Mouse (Mus musculus): ENCODE measurements around the gene Eif2ak3. TPM values are rescaled to one million over a fixed set of nuclear protein-coding genes. Genes with fewer than 3 reads are reported as not detected.

The Eif2ak3 gene
- polyA plus RNA-seq, 1 experiment from 2014 or later, result 10.2 TPM

GRCm38 (mm10) chr6:70898166-70898565 is 53.9 kb downstream of the Eif2ak3 start:
- Histone ChIP-seq H3K4me1 (ENCODE audit: control insufficient read depth, insufficient read depth, low read length) (no peaks in the 10 kb centered on the region), H3K9ac (replicated peaks; ENCODE audit: low read depth, low read length) (no peak overlapping the region), H3K27ac (ENCODE audit: low read length) (no peak overlapping the region), H3K4me3 (ENCODE audit: low read depth, low read length) (no peak overlapping the region), H3K4me2 (replicated peaks; ENCODE audit: low read depth, low read length) (no peak overlapping the region), H3K36me3 (ENCODE audit: control insufficient read depth, insufficient read depth, low read length) (peaks cover 11% of the 10 kb centered on the region), H3K27me3 (ENCODE audit: control insufficient read depth, insufficient read depth, low read length) (no peaks in the 10 kb centered on the region), H3K9me3 (ENCODE audit: control insufficient read depth, low read depth, low read length) (no peaks in the 10 kb centered on the region)
- no peak for ATAC-seq (ENCODE audit: insufficient number of reproducible peaks, insufficient read depth, low FRiP score, low read depth)
- 77% methylated on average over 6 of the region's 6 CpGs for WGBS

GRCm38 (mm10) chr6:70899594-70900003 is 55.3 kb downstream of the Eif2ak3 start:
- no peaks in the 10 kb centered on the region for H3K4me1 ChIP-seq (ENCODE audit: control insufficient read depth, insufficient read depth, low read length)
- no peak overlapping the region for H3K27ac ChIP-seq (ENCODE audit: low read length)
- no peak overlapping the region for H3K4me2 ChIP-seq (replicated peaks; ENCODE audit: low read depth, low read length)
- H3K36me3 ChIP-seq (ENCODE audit: control insufficient read depth, insufficient read depth, low read length), result peaks cover 14% of the 10 kb centered on the region
- no peak overlapping the region for H3K9ac ChIP-seq (replicated peaks; ENCODE audit: low read depth, low read length)
- no peak overlapping the region for H3K4me3 ChIP-seq (ENCODE audit: low read depth, low read length)
- H3K9me3 ChIP-seq (ENCODE audit: control insufficient read depth, low read depth, low read length), result no peaks in the 10 kb centered on the region
- no peaks in the 10 kb centered on the region for H3K27me3 ChIP-seq (ENCODE audit: control insufficient read depth, insufficient read depth, low read length)
- WGBS, result 65% methylated on average over 8 of the region's 8 CpGs
- no peak for ATAC-seq (ENCODE audit: insufficient number of reproducible peaks, insufficient read depth, low FRiP score, low read depth)

- H3K27me3 ChIP-seq (ENCODE audit: control insufficient read depth, insufficient read depth, low read length), result no peaks in the 10 kb centered on the region
- no peaks in the 10 kb centered on the region for H3K9me3 ChIP-seq (ENCODE audit: control insufficient read depth, low read depth, low read length)
- peaks cover 14% of the 10 kb centered on the region for H3K36me3 ChIP-seq (ENCODE audit: control insufficient read depth, insufficient read depth, low read length)
- no peak for ATAC-seq (ENCODE audit: insufficient number of reproducible peaks, insufficient read depth, low FRiP score, low read depth)
- H3K27ac ChIP-seq (ENCODE audit: low read length), result no peak overlapping the region
- 89% methylated on average over 5 of the region's 5 CpGs for WGBS
- no peak overlapping the region for H3K4me2 ChIP-seq (replicated peaks; ENCODE audit: low read depth, low read length)
- H3K4me1 ChIP-seq (ENCODE audit: control insufficient read depth, insufficient read depth, low read length), result no peaks in the 10 kb centered on the region
- H3K4me3 ChIP-seq (ENCODE audit: low read depth, low read length), result no peak overlapping the region
- no peak overlapping the region for H3K9ac ChIP-seq (replicated peaks; ENCODE audit: low read depth, low read length)
Observed at GRCm38 (mm10) chr6:70903689-70904088, 59.4 kb downstream of the Eif2ak3 start.

GRCm38 (mm10) chr6:70909572-70909971 is 65.3 kb downstream of the Eif2ak3 start:
- Histone ChIP-seq H3K36me3 (ENCODE audit: control insufficient read depth, insufficient read depth, low read length) (no peaks in the 10 kb centered on the region), H3K27me3 (ENCODE audit: control insufficient read depth, insufficient read depth, low read length) (no peaks in the 10 kb centered on the region), H3K4me3 (ENCODE audit: low read depth, low read length) (no peak overlapping the region), H3K9ac (replicated peaks; ENCODE audit: low read depth, low read length) (no peak overlapping the region), H3K4me1 (ENCODE audit: control insufficient read depth, insufficient read depth, low read length) (no peaks in the 10 kb centered on the region), H3K27ac (ENCODE audit: low read length) (no peak overlapping the region), H3K4me2 (replicated peaks; ENCODE audit: low read depth, low read length) (no peak overlapping the region), H3K9me3 (ENCODE audit: control insufficient read depth, low read depth, low read length) (no peaks in the 10 kb centered on the region)
- WGBS, result 91% methylated on average over 7 of the region's 7 CpGs
- no peak for ATAC-seq (ENCODE audit: insufficient number of reproducible peaks, insufficient read depth, low FRiP score, low read depth)

GRCm38 (mm10) chr6:70910285-70910684 is 66.0 kb downstream of the Eif2ak3 start:
- no peak for ATAC-seq (ENCODE audit: insufficient number of reproducible peaks, insufficient read depth, low FRiP score, low read depth)
- Histone ChIP-seq H3K4me1 (ENCODE audit: control insufficient read depth, insufficient read depth, low read length) (no peaks in the 10 kb centered on the region), H3K36me3 (ENCODE audit: control insufficient read depth, insufficient read depth, low read length) (no peaks in the 10 kb centered on the region), H3K9me3 (ENCODE audit: control insufficient read depth, low read depth, low read length) (no peaks in the 10 kb centered on the region), H3K4me3 (ENCODE audit: low read depth, low read length) (no peak overlapping the region), H3K9ac (replicated peaks; ENCODE audit: low read depth, low read length) (no peak overlapping the region), H3K27me3 (ENCODE audit: control insufficient read depth, insufficient read depth, low read length) (no peaks in the 10 kb centered on the region), H3K27ac (ENCODE audit: low read length) (no peak overlapping the region), H3K4me2 (replicated peaks; ENCODE audit: low read depth, low read length) (no peak overlapping the region)
- 58% methylated on average over 4 of the region's 4 CpGs for WGBS

GRCm38 (mm10) chr6:70911668-70912395 is 67.5 kb downstream of the Eif2ak3 start:
- WGBS, result 11% methylated on average over 20 of the region's 20 CpGs
- peak overlapping the region; percentile 29 for H3K4me2 ChIP-seq (replicated peaks; ENCODE audit: low read depth, low read length)
- H3K36me3 ChIP-seq (ENCODE audit: control insufficient read depth, insufficient read depth, low read length), result no peaks in the 10 kb centered on the region
- H3K9me3 ChIP-seq (ENCODE audit: control insufficient read depth, low read depth, low read length), result no peaks in the 10 kb centered on the region
- no peaks in the 10 kb centered on the region for H3K27me3 ChIP-seq (ENCODE audit: control insufficient read depth, insufficient read depth, low read length)
- H3K4me3 ChIP-seq (ENCODE audit: low read depth, low read length), result 0 out of 2 replicates have a peak overlapping the region, but pooled peaks have one; percentile 1
- no peak overlapping the region for H3K9ac ChIP-seq (replicated peaks; ENCODE audit: low read depth, low read length)
- no peaks in the 10 kb centered on the region for H3K4me1 ChIP-seq (ENCODE audit: control insufficient read depth, insufficient read depth, low read length)
- H3K27ac ChIP-seq (ENCODE audit: low read length), result no peak overlapping the region
- ATAC-seq (ENCODE audit: insufficient number of reproducible peaks, insufficient read depth, low FRiP score, low read depth), result no peak; the same call in 1 of the 2 replicates

GRCm38 (mm10) chr6:70912396-70912765 is 68.1 kb downstream of the Eif2ak3 start:
- H3K4me3 ChIP-seq (ENCODE audit: low read depth, low read length), result no peak overlapping the region
- H3K4me1 ChIP-seq (ENCODE audit: control insufficient read depth, insufficient read depth, low read length), result no peaks in the 10 kb centered on the region
- no peak overlapping the region for H3K9ac ChIP-seq (replicated peaks; ENCODE audit: low read depth, low read length)
- no peaks in the 10 kb centered on the region for H3K36me3 ChIP-seq (ENCODE audit: control insufficient read depth, insufficient read depth, low read length)
- no peak for ATAC-seq (ENCODE audit: insufficient number of reproducible peaks, insufficient read depth, low FRiP score, low read depth)
- peak overlapping the region; percentile 29; the same call in 1 of the 2 replicates for H3K4me2 ChIP-seq (replicated peaks; ENCODE audit: low read depth, low read length)
- H3K9me3 ChIP-seq (ENCODE audit: control insufficient read depth, low read depth, low read length), result no peaks in the 10 kb centered on the region
- no peaks in the 10 kb centered on the region for H3K27me3 ChIP-seq (ENCODE audit: control insufficient read depth, insufficient read depth, low read length)
- 67% methylated on average over 7 of the region's 7 CpGs for WGBS
- no peak overlapping the region for H3K27ac ChIP-seq (ENCODE audit: low read length)

GRCm38 (mm10) chr6:70918827-70919226 is 74.5 kb downstream of the Eif2ak3 start, which contains the start of gene Tex37:
Gene Tex37 (minus strand): TSS chr6:70918927.
- WGBS, result 89% methylated on average over 3 of the region's 3 CpGs
- Histone ChIP-seq H3K27me3 (ENCODE audit: control insufficient read depth, insufficient read depth, low read length) (no peaks in the 10 kb centered on the region), H3K36me3 (ENCODE audit: control insufficient read depth, insufficient read depth, low read length) (no peaks in the 10 kb centered on the region), H3K9me3 (ENCODE audit: control insufficient read depth, low read depth, low read length) (no peaks in the 10 kb centered on the region), H3K27ac (ENCODE audit: low read length) (no peak within 1 kb of the TSS), H3K4me2 (replicated peaks; ENCODE audit: low read depth, low read length) (no peak within 1 kb of the TSS), H3K4me3 (ENCODE audit: low read depth, low read length) (no peak within 1 kb of the TSS), H3K4me1 (ENCODE audit: control insufficient read depth, insufficient read depth, low read length) (no peaks in the 10 kb centered on the region), H3K9ac (replicated peaks; ENCODE audit: low read depth, low read length) (no peak within 1 kb of the TSS)
- no peak for ATAC-seq (ENCODE audit: insufficient number of reproducible peaks, insufficient read depth, low FRiP score, low read depth)

All from stomach, embryonic 14.5 days (tissue).